Mouse (Mus musculus) heart, postnatal 0 days (tissue): ENCODE results near the gene Vps8. TPM values are rescaled to one million over a fixed set of nuclear protein-coding genes. Genes with fewer than 3 reads are reported as not detected.

ENCODE experiments used
- ATAC-seq: fragments of 200-750 bp; cut with Nextera tagmentation; 2 replicates; pipeline ENCODE4 v1.8.0; 2017; ENCODE audit warnings: low read depth, moderate number of reproducible peaks, moderate library complexity; ENCODE audit not compliant: insufficient read depth
- DNase-seq: peaks from one replicate; pipeline ENCODE4 v3.0.0-alpha.2; 2016; ENCODE audit warnings: low spot score
- H3K27ac ChIP-seq: fragments of 300-500 bp; sonication (generic); 2 replicates; pipeline ENCODE4 v1.5.1; 2014; ENCODE audit warnings: low read depth, mild to moderate bottlenecking
- H3K27me3 ChIP-seq: fragments of 300-500 bp; sonication (generic); 2 replicates; pipeline ENCODE4 v1.6.1; 2014; ENCODE audit warnings: low read length, mixed read lengths; ENCODE audit not compliant: control insufficient read depth, insufficient read depth
- H3K36me3 ChIP-seq: fragments of 300-500 bp; sonication (generic); replicated peaks from 2 replicates; pipeline ENCODE4 v1.6.1; 2014; ENCODE audit warnings: low read length, mixed read lengths; ENCODE audit not compliant: control insufficient read depth, insufficient read depth
- H3K4me1 ChIP-seq: fragments of 300-500 bp; sonication (generic); 2 replicates; pipeline ENCODE4 v1.6.1; 2014; ENCODE audit warnings: antibody characterized with exemption; ENCODE audit not compliant: control insufficient read depth, insufficient read depth
- H3K4me2 ChIP-seq: fragments of 300-500 bp; sonication (generic); 2 replicates; pipeline ENCODE4 v1.6.1; 2014; ENCODE audit warnings: low read depth, mild to moderate bottlenecking, low read length, moderate library complexity
- H3K4me3 ChIP-seq: fragments of 300-500 bp; sonication (generic); 2 replicates; pipeline ENCODE4 v1.5.1; 2014; ENCODE audit warnings: low read depth, low read length
- H3K9ac ChIP-seq: fragments of 300-500 bp; sonication (generic); replicated peaks from 2 replicates; pipeline ENCODE4 v1.6.1; 2014; ENCODE audit warnings: low read depth, low read length, mixed read lengths
- H3K9me3 ChIP-seq: fragments of 300-500 bp; sonication (generic); replicated peaks from 2 replicates; pipeline ENCODE4 v1.6.1; 2016; ENCODE audit warnings: low read length; ENCODE audit not compliant: control insufficient read depth
- CTCF ChIP-seq: IDR thresholded peaks from 2 replicates; pipeline ENCODE4 v1.5.1; 2016; ENCODE audit warnings: antibody characterized with exemption, control low read depth, low read depth
- EP300 ChIP-seq: IDR thresholded peaks from 2 replicates; pipeline ENCODE4 v1.6.1; 2016; ENCODE audit warnings: antibody characterized with exemption, low read depth
- WGBS: fragments of 180-500 bp; shearing (Covaris S2); extraction: QIAGEN DNeasy Blood & Tissue Kit; methylation state at CpG from one replicate; pipeline ENCODE4 v1.1.7; 2014; 5-methylcytosine and 5-hydroxymethylcytosine counted together
- polyA plus RNA-seq: library from polyadenylated mRNA; unstranded; fragments of >200 nt; fragmentation: Nextera tagmentation; extraction: Ambion mirVana; gene quantifications from 2 replicates; pipeline ENCODE4 v1.2.1, GENCODE M21; 2015
- total RNA-seq: library from RNA; depleted of rRNA; stranded (reverse); fragments of >200 nt; gene quantifications from 2 replicates; pipeline ENCODE4 v1.2.3, GENCODE M21; 2014; ENCODE audit warnings: low replicate concordance

Vps8 gene
- total and polyA plus RNA-seq, 2 experiments from 2014 or later, result 21.3 to 94.8 TPM

GRCm38 (mm10) chr16:21620630-21621029 is 197.7 kb downstream of the Vps8 start:
- WGBS, result 62% methylated on average over 2 of the region's 2 CpGs
- TF ChIP-seq CTCF (no peak), EP300 (no peak)
- Histone ChIP-seq H3K9me3 (no peaks in the 10 kb centered on the region), H3K4me3 (no peak overlapping the region), H3K9ac (no peak overlapping the region), H3K36me3 (no peaks in the 10 kb centered on the region), H3K4me1 (no peaks in the 10 kb centered on the region), H3K27ac (no peak overlapping the region), H3K27me3 (no peaks in the 10 kb centered on the region), H3K4me2 (no peak overlapping the region)
- ATAC-seq, result no peak
- DNase-seq, result no peak

- ATAC-seq (no peak), DNase-seq (no peak)
- Histone ChIP-seq H3K9me3 (no peaks in the 10 kb centered on the region), H3K9ac (no peak overlapping the region), H3K27me3 (no peaks in the 10 kb centered on the region), H3K27ac (no peak overlapping the region), H3K4me3 (no peak overlapping the region), H3K4me2 (no peak overlapping the region), H3K4me1 (0 out of 2 replicates have a peak, but pooled peaks cover 5% of the 10 kb centered on the region), H3K36me3 (no peaks in the 10 kb centered on the region)
- 79% methylated on average over 6 of the region's 6 CpGs for WGBS
- TF ChIP-seq EP300 (no peak), CTCF (no peak)
These were observed 203.1 kb downstream of the Vps8 start for GRCm38 (mm10) chr16:21625784-21626634.

GRCm38 (mm10) chr16:21627248-21627647 is 204.3 kb downstream of the Vps8 start:
- DNase-seq, result no peak
- TF ChIP-seq CTCF, result no peak
- no peak for TF ChIP-seq EP300

GRCm38 (mm10) chr16:21628061-21628591 is 205.2 kb downstream of the Vps8 start:
- no peak for TF ChIP-seq CTCF
- no peak for TF ChIP-seq EP300
- Histone ChIP-seq H3K27ac (no peak overlapping the region), H3K4me3 (no peak overlapping the region), H3K9ac (no peak overlapping the region), H3K9me3 (no peaks in the 10 kb centered on the region), H3K4me2 (no peak overlapping the region), H3K4me1 (0 out of 2 replicates have a peak, but pooled peaks cover 5% of the 10 kb centered on the region), H3K36me3 (no peaks in the 10 kb centered on the region), H3K27me3 (no peaks in the 10 kb centered on the region)
- 50% methylated on average over 13 of the region's 13 CpGs for WGBS
- DNase-seq, result no peak
- no peak; the same call in 1 of the 2 replicates for ATAC-seq

More at GRCm38 (mm10) chr16:21627248-21627647, 204.3 kb downstream of the Vps8 start:
- no peak for ATAC-seq
- no peaks in the 10 kb centered on the region for H3K9me3 ChIP-seq
- H3K4me3 ChIP-seq, result no peak overlapping the region
- no peak overlapping the region for H3K9ac ChIP-seq
- no peaks in the 10 kb centered on the region for H3K36me3 ChIP-seq
- H3K27me3 ChIP-seq, result no peaks in the 10 kb centered on the region
- WGBS, result 75% methylated on average over 6 of the region's 6 CpGs
- no peak overlapping the region for H3K27ac ChIP-seq
- 0 out of 2 replicates have a peak, but pooled peaks cover 5% of the 10 kb centered on the region for H3K4me1 ChIP-seq
- H3K4me2 ChIP-seq, result no peak overlapping the region

GRCm38 (mm10) chr16:21630614-21631013 is 207.7 kb downstream of the Vps8 start:
- H3K4me2 ChIP-seq, result no peak overlapping the region
- no peaks in the 10 kb centered on the region for H3K36me3 ChIP-seq
- DNase-seq (no peak), ATAC-seq (no peak)
- no peak overlapping the region for H3K4me3 ChIP-seq
- no peaks in the 10 kb centered on the region for H3K9me3 ChIP-seq
- H3K9ac ChIP-seq, result no peak overlapping the region
- 87% methylated on average over 4 of the region's 4 CpGs for WGBS
- H3K4me1 ChIP-seq, result peaks cover 11% of the 10 kb centered on the region
- H3K27me3 ChIP-seq, result no peaks in the 10 kb centered on the region
- TF ChIP-seq EP300 (no peak), CTCF (no peak)
- H3K27ac ChIP-seq, result no peak overlapping the region
